Mouse (Mus musculus): ENCODE results near the gene Prkab2. TPM values are rescaled to one million over a fixed set of nuclear protein-coding genes. Genes with fewer than 3 reads are reported as not detected.

Gene Prkab2
- total RNA-seq, 2 experiments from 2014 or later: 0.17 to 5.8 TPM

GRCm38 (mm10) chr3:97648518-97648917, 9.5 kb upstream of the Prkab2 start:
- ATAC-seq (replicated peaks; ENCODE audit: low FRiP score, poor library complexity, severe bottlenecking): no peak

DNA sequence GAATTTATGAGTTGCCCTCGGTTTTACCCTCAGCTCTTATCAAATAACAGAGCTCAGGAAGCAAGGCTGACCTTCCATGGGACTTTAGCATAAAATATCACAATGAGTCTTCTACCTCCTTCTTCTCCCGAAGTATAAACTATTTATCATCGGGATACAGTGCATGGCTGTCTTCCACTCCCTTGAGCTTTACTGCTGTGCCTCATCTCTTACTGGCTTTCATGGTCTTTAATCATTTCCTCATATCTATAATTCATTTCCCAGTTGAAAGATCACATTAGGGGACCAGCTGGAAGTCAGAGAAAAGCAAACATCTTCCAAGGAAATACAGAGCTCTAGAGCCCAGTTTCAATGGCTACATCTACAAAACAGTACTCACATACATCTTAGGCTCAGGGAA, 9.0 kb upstream of the Prkab2 start:
- no peak for ATAC-seq (replicated peaks; ENCODE audit: low FRiP score, poor library complexity, severe bottlenecking)

DNA sequence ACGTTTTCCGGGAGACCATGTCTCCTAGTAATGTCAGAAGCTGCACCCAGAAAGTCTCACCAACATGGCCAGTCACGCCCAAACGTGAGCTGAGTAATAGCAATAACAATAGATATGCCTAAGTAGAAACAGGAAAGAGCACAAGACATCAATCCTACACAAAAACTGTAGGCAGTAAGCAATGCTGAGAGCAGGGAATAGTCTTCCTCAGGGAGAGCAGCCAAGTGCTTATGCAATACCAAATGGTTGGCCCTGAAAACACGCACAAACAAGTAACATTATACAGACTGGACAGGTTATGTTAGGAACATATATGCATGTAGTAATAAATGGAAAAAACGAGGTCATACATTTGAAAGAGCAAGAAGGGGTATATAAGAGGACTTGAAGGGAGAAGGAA, 8.5 kb upstream of the Prkab2 start:
- ATAC-seq (replicated peaks; ENCODE audit: low FRiP score, poor library complexity, severe bottlenecking): no peak

DNA sequence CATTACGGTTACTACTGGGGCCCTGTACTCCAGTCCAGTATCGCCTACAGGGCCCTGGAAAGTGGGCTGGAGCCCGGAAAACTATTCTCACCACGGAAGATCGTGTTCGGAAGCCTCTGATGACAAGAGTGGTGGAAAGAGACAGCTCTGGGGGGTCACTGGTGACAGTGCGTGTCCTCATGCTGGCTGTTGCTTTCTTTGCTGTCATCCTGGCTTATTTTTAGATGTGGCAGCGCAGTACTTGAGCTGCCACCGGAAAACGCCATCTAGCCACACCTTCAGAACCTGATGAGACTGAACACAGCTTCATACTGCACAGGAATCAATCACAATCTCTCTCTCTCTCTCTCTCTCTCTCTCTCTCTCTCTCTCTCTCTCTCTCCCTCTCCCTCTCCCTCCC, 6.4 kb upstream of the Prkab2 start:
- ATAC-seq (replicated peaks; ENCODE audit: low FRiP score, poor library complexity, severe bottlenecking): no peak

DNA sequence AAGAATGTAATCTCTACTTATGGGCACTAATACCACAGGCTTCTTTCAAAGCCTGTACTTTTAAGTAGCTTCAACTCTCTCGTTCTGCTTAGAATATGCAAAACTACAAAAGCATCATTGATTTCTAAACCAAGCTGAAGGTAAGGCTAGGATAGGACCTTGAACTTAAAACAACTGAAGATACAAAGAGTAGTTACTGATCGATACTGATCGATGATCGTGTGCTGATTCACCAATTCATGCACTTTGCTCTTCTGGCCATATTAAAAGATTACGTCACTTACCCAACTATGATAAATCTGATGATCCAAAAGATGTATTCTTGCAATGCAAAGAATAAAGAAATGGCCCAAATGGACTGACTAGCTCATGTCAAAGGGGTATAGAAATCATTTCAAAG, 4.2 kb upstream of the Prkab2 start:
- no peak for ATAC-seq (replicated peaks; ENCODE audit: low FRiP score, poor library complexity, severe bottlenecking)

GRCm38 (mm10) chr3:97654901-97655300, 3.1 kb upstream of the Prkab2 start:
- no peak for ATAC-seq (replicated peaks; ENCODE audit: low FRiP score, poor library complexity, severe bottlenecking)

GRCm38 (mm10) chr3:97658426-97659193, 617 bp downstream of the Prkab2 start:
- peak; percentile 9; the same call in 1 of the 2 replicates for ATAC-seq (replicated peaks; ENCODE audit: low FRiP score, poor library complexity, severe bottlenecking)

GRCm38 (mm10) chr3:97659746-97660145, 1.8 kb downstream of the Prkab2 start:
- ATAC-seq (replicated peaks; ENCODE audit: low FRiP score, poor library complexity, severe bottlenecking): no peak

GRCm38 (mm10) chr3:97661206-97661605, 3.2 kb downstream of the Prkab2 start:
- ATAC-seq (replicated peaks; ENCODE audit: low FRiP score, poor library complexity, severe bottlenecking): no peak

DNA sequence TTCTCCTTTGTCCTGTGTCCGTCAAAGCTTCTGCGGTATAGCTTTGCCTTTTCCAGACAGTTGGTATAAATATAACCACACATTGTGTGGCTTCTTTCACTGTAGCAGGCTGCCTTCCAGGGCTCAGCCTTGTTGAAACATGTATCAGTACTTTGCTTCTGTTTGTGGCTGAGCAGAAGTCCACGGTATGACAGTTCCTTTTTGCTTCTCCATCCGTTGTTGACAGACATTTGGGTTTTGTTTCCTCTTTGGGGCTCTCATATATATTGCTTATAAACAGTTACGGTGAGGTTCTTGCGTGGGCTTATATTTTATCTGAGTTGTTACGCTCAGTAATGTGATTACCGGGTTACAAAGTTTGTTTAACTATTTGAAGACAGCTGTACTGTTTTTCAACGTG, 7.5 kb downstream of the Prkab2 start:
- no peak for ATAC-seq (replicated peaks; ENCODE audit: low FRiP score, poor library complexity, severe bottlenecking)

DNA sequence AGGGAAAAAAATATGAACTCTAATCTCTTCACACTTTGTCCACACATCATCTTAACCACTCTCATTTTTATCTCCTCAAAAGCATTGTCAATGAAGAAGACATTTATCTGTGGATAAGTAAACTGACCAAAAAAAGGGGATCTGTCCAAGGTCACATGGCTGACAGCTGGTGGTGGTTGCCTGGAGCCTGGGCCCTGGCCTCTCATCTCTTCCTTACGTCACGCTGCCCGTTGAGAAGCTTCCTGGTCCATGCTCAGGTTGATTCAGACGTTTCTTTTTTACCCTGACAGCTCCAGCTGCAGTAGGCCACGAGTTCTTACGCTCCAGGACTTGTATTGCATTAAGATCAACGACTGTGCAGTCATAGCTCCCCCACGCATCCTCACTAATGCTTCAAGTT, 8.2 kb downstream of the Prkab2 start:
- no peak for ATAC-seq (replicated peaks; ENCODE audit: low FRiP score, poor library complexity, severe bottlenecking)

- no peak for ATAC-seq (replicated peaks; ENCODE audit: low FRiP score, poor library complexity, severe bottlenecking)
These were observed 9.2 kb downstream of the Prkab2 start for GRCm38 (mm10) chr3:97667093-97667675.

GRCm38 (mm10) chr3:97674644-97675110, 16.7 kb downstream of the Prkab2 start, which contains the start of gene Gm17651:
TSS of gene Gm17651 (minus strand) at chr3:97674694.
- ATAC-seq (replicated peaks; ENCODE audit: low FRiP score, poor library complexity, severe bottlenecking): no peak

DNA sequence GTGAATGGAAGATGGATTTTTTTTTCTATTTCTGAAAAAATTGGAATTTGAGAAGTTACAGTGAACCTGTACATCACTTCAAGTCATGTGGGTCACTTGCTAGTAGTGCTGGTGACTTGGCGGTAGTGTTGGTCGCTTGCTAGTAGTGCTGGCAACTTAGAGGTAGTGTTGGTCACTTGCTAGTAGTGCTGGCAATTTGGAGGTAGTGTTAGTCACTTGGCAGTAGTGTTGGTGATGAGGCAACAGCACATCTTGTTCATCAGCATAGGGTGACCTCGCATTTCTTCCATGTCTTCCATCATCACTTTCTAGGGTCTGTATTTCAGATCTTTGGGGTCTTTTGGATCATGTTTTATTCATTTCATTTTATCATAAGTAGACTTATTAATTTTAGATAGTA, 18.1 kb downstream of the Prkab2 start:
- ATAC-seq (replicated peaks; ENCODE audit: low FRiP score, poor library complexity, severe bottlenecking): no peak

DNA sequence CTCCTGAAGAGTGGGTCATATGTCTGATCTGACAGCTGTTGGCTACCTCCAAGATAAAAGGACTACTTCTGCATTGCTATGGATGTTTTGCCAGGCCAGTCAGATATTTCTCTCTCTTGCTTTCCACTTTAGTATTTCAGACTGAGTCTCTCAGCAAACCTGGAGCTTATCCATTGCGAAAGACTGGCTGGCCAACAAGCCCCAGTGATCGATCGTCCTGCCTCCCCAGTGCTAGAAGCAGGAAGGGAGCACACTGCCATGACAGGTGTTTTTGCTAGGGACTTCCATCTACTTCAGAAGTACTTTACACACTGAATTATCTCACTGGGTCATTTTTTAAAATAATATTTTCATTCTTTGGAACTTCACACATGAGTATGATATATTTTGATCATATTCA, 20.4 kb downstream of the Prkab2 start:
- no peak for ATAC-seq (replicated peaks; ENCODE audit: low FRiP score, poor library complexity, severe bottlenecking)

GRCm38 (mm10) chr3:97680631-97681320, 22.8 kb downstream of the Prkab2 start:
- ATAC-seq (replicated peaks; ENCODE audit: low FRiP score, poor library complexity, severe bottlenecking): peak; percentile 87

DNA sequence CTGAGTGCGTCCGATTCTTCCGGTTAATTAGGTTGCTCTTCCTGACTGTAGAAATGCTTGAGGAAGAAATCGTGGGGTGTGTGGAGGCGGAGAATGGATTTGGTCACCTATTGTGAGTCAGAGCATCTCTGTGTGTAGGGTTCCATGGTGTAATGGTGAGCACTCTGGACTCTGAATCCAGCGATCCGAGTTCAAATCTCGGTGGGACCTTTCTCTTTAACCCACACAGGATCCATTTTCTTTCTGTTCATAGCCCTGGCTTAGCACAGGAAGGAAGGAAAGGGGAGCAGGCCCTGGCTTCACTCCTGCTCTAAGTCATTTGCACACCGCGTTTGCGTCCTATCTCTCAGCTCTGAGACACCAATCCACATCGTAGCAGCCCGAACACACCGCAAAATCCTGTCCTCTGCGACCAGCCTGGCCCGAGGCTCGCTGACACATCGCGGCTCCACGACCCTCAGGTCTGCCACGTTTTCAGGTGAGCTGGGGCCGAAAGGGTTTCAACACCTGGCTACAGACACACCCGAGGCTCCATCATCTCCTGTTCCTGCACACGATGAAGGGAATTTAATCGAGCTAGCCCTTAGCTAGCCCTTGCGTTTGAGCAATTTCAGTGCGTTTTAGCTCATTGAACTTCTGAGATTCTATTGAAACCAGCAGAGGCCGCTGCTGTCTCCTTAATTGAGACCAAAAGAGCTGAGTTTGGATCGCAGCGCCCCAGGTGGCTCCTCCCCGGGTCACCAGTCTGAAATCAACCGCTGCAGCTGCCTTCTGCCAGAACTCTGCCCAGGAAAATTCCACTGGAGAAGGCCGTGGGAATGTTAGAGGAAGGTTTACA, 23.5 kb downstream of the Prkab2 start:
- ATAC-seq (replicated peaks; ENCODE audit: low FRiP score, poor library complexity, severe bottlenecking): peak; percentile 58; the same call in 1 of the 2 replicates

DNA sequence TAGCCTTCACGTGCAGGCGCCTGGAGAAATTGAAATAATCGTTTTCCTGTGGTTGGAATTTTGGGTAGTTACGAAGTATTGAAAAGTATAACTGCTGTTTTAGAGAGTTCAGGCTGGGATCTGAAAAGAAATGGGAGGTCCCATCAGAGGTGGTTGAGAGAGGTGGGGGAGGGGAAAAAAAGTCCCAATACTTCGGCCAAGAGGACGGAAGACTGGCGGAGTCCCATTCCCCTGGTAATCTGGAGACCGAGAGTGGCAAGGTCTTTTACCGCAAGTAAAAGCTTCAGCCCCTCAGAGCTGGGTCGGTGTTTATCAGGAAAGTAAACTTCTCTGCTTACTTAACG, 24.1 kb downstream of the Prkab2 start:
- no peak for ATAC-seq (replicated peaks; ENCODE audit: low FRiP score, poor library complexity, severe bottlenecking)

GRCm38 (mm10) chr3:97682576-97682975, 24.6 kb downstream of the Prkab2 start:
- no peak for ATAC-seq (replicated peaks; ENCODE audit: low FRiP score, poor library complexity, severe bottlenecking)

GRCm38 (mm10) chr3:97683560-97684195, 25.7 kb downstream of the Prkab2 start:
- no peak for ATAC-seq (replicated peaks; ENCODE audit: low FRiP score, poor library complexity, severe bottlenecking)

Data from erythroblast, adult 5-6 weeks (primary cell).